Mouse (Mus musculus): ENCODE measurements around the gene Obox3.
"Not testable (repeated sequence)": the region's sequence is repeated elsewhere in the genome, so short reads cannot be mapped to it uniquely, and the experiment has no call there.

DNA sequence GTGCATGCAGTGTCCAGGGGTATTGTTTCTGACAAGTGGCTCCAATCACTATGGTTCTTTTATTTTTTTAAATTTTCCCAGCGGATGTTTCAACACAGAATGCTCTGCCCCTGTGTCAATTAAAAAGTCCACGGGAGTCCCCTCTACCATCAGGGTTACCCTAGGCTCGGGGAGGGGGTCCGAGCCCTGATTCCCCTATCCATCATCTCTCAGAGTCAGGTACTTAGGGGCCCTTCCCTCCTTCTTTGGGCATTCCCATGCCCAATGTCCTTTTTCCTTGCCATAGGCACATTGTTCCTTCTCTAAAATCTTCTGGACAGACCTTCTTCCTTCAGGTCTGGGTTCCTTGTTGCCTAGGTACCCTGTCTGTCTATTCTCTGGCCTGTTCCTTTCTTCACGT lies 130.3 kb downstream of the Obox3 start:
- TF ChIP-seq POLR2A (IDR thresholded peaks at IDR 0.05; ENCODE audit: borderline replicate concordance, low read depth, low read length); CTCF (IDR thresholded peaks at IDR 0.05; ENCODE audit: low read depth, low read length): not testable (repeated sequence)
